Mouse (Mus musculus): ENCODE measurements around the gene Cdh4. TPM values are rescaled to one million over a fixed set of nuclear protein-coding genes. Genes with fewer than 3 reads are reported as not detected.

The Cdh4 gene
- polyA plus RNA-seq, 1 experiment, result not detected

- Histone ChIP-seq H3K4me1 (ENCODE audit: control insufficient read depth) (no peaks in the 10 kb centered on the region), H3K36me3 (ENCODE audit: control insufficient read depth) (no peaks in the 10 kb centered on the region), H3K27me3 (ENCODE audit: control insufficient read depth) (no peaks in the 10 kb centered on the region), H3K4me3 (replicated peaks) (no peak overlapping the region), H3K9me3 (ENCODE audit: control insufficient read depth, low read length) (no peaks in the 10 kb centered on the region)
- TF ChIP-seq TAL1 (IDR thresholded peaks at IDR 0.05; ENCODE audit: low read length) (no peak), GATA1 (IDR thresholded peaks at IDR 0.05; ENCODE audit: low read length) (no peak)
These were observed 353.2 kb downstream of the Cdh4 start for GRCm38 (mm10) chr2:179795452-179795851.

GRCm38 (mm10) chr2:179799906-179800532 lies 357.8 kb downstream of the Cdh4 start:
- no peaks in the 10 kb centered on the region for H3K4me1 ChIP-seq (ENCODE audit: control insufficient read depth)
- no peak for TF ChIP-seq GATA1 (IDR thresholded peaks at IDR 0.05; ENCODE audit: low read length)
- no peak for TF ChIP-seq TAL1 (IDR thresholded peaks at IDR 0.05; ENCODE audit: low read length)
- H3K27me3 ChIP-seq (ENCODE audit: control insufficient read depth), result no peaks in the 10 kb centered on the region
- H3K9me3 ChIP-seq (ENCODE audit: control insufficient read depth, low read length), result no peaks in the 10 kb centered on the region
- no peaks in the 10 kb centered on the region for H3K36me3 ChIP-seq (ENCODE audit: control insufficient read depth)
- H3K4me3 ChIP-seq (replicated peaks), result no peak overlapping the region

GRCm38 (mm10) chr2:179801042-179801441 lies 358.8 kb downstream of the Cdh4 start:
- H3K9me3 ChIP-seq (ENCODE audit: control insufficient read depth, low read length), result no peaks in the 10 kb centered on the region
- no peaks in the 10 kb centered on the region for H3K27me3 ChIP-seq (ENCODE audit: control insufficient read depth)

DNA sequence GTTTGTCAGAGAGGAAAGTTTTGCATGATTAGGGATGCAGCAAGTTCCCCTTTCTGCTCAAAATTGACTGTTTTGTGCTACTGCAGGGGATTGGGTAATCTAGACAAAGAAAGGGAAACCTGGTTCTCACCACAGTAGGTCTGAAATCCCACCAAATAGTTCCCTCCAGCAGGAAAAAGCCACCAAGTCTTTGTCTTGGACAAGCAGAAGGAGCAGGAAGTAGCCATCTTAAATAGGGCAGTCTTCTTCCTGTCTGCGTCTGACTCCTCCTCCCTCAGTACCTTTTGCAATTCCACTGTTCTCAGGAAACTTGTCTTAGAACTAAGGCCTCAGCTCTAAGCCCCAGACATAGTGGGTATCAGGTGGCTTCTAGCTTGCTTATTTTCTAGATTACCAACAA lies 360.2 kb downstream of the Cdh4 start:
- Histone ChIP-seq H3K9me3 (ENCODE audit: control insufficient read depth, low read length) (no peaks in the 10 kb centered on the region), H3K36me3 (ENCODE audit: control insufficient read depth) (no peaks in the 10 kb centered on the region), H3K27me3 (ENCODE audit: control insufficient read depth) (no peaks in the 10 kb centered on the region), H3K4me3 (replicated peaks) (no peak overlapping the region), H3K4me1 (ENCODE audit: control insufficient read depth) (no peaks in the 10 kb centered on the region)
- TF ChIP-seq GATA1 (IDR thresholded peaks at IDR 0.05; ENCODE audit: low read length), result no peak
- no peak for TF ChIP-seq TAL1 (IDR thresholded peaks at IDR 0.05; ENCODE audit: low read length)

More at GRCm38 (mm10) chr2:179801042-179801441, 358.8 kb downstream of the Cdh4 start:
- no peak for TF ChIP-seq TAL1 (IDR thresholded peaks at IDR 0.05; ENCODE audit: low read length)
- TF ChIP-seq GATA1 (IDR thresholded peaks at IDR 0.05; ENCODE audit: low read length), result no peak
- Histone ChIP-seq H3K4me1 (ENCODE audit: control insufficient read depth) (no peaks in the 10 kb centered on the region), H3K4me3 (replicated peaks) (no peak overlapping the region), H3K36me3 (ENCODE audit: control insufficient read depth) (no peaks in the 10 kb centered on the region)

DNA sequence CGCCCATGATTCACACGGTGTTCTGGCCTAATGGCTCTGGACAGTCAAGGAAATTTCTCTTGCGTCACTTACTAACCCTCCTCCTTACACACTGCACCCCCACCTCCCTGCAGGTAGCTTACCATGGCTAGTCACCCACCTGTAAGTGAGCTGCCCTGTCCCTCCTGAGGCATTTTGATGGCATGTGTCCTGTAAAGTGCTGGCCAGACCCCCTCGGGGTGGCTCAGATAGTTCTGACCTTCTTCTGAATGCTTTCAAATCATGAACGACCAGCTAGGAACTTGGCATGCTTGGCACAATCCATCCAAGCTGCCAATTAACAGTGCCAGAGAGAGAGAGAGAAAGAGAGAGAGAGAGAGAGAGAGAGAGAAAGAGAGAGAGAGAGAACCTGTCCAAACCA lies 368.9 kb downstream of the Cdh4 start:
- H3K9me3 ChIP-seq (ENCODE audit: control insufficient read depth, low read length), result no peaks in the 10 kb centered on the region
- no peak overlapping the region for H3K4me3 ChIP-seq (replicated peaks)
- no peaks in the 10 kb centered on the region for H3K36me3 ChIP-seq (ENCODE audit: control insufficient read depth)
- no peaks in the 10 kb centered on the region for H3K4me1 ChIP-seq (ENCODE audit: control insufficient read depth)
- TF ChIP-seq TAL1 (IDR thresholded peaks at IDR 0.05; ENCODE audit: low read length) (no peak), GATA1 (IDR thresholded peaks at IDR 0.05; ENCODE audit: low read length) (no peak)
- H3K27me3 ChIP-seq (ENCODE audit: control insufficient read depth), result no peaks in the 10 kb centered on the region

- no peaks in the 10 kb centered on the region for H3K4me1 ChIP-seq (ENCODE audit: control insufficient read depth)
- TF ChIP-seq TAL1 (IDR thresholded peaks at IDR 0.05; ENCODE audit: low read length) (no peak), GATA1 (IDR thresholded peaks at IDR 0.05; ENCODE audit: low read length) (no peak)
- H3K9me3 ChIP-seq (ENCODE audit: control insufficient read depth, low read length), result no peaks in the 10 kb centered on the region
- H3K4me3 ChIP-seq (replicated peaks), result no peak overlapping the region
- no peaks in the 10 kb centered on the region for H3K36me3 ChIP-seq (ENCODE audit: control insufficient read depth)
- no peaks in the 10 kb centered on the region for H3K27me3 ChIP-seq (ENCODE audit: control insufficient read depth)
These were observed 371.0 kb downstream of the Cdh4 start for GRCm38 (mm10) chr2:179813035-179813827.

DNA sequence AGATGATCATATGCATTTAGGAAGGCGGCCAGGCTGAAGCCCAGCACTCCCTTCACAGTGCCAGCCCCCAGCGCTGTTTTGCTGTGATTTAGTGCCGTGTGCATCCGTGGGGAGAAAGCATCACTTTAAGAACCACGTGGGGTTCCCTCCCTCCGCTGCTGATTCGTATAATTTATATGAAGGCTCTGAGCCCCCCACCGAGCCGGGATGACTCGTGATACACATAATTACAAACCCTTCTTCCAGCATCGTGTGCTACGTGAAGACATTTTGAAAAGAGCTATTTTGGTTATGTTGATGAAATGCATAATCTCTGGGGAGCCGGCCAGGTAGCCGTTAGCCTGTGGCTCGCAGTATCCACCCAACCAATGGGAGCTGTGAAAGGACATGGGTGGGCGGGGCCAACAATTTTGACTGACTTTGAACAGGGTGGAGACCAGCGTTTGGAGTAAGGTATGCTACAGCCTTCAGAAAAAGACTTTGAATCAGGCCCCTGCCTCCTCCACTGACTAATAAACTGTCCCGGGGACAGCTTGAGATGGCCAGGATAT lies 382.6 kb downstream of the Cdh4 start:
- Histone ChIP-seq H3K27me3 (ENCODE audit: control insufficient read depth) (no peaks in the 10 kb centered on the region), H3K4me1 (ENCODE audit: control insufficient read depth) (no peaks in the 10 kb centered on the region), H3K9me3 (ENCODE audit: control insufficient read depth, low read length) (no peaks in the 10 kb centered on the region), H3K36me3 (ENCODE audit: control insufficient read depth) (no peaks in the 10 kb centered on the region), H3K4me3 (replicated peaks) (no peak overlapping the region)
- no peak for TF ChIP-seq GATA1 (IDR thresholded peaks at IDR 0.05; ENCODE audit: low read length)
- no peak for TF ChIP-seq TAL1 (IDR thresholded peaks at IDR 0.05; ENCODE audit: low read length)

DNA sequence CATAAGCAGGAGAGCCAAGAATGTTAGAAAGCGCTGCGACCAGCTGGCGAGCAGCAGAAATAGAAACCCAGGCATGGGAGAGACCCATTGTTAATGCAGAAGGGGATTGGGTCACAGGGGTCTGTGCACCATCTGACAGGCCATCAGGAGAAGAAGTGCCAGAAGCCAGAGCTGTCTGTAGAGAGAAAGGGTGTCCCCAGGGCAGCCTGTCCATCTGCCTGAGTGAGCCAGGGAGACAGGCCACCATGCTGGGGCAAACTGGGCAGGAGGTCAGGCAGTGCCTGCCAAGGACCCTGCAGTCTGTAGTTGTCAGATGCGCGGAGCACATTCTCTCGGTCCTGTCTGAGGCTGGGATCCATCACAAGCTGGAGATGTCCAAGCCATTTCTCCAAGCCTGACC lies 386.7 kb downstream of the Cdh4 start:
- TF ChIP-seq GATA1 (IDR thresholded peaks at IDR 0.05; ENCODE audit: low read length) (no peak), TAL1 (IDR thresholded peaks at IDR 0.05; ENCODE audit: low read length) (no peak)
- Histone ChIP-seq H3K27me3 (ENCODE audit: control insufficient read depth) (no peaks in the 10 kb centered on the region), H3K9me3 (ENCODE audit: control insufficient read depth, low read length) (no peaks in the 10 kb centered on the region), H3K4me3 (replicated peaks) (no peak overlapping the region), H3K36me3 (ENCODE audit: control insufficient read depth) (no peaks in the 10 kb centered on the region), H3K4me1 (ENCODE audit: control insufficient read depth) (no peaks in the 10 kb centered on the region)

GRCm38 (mm10) chr2:179829972-179830371 lies 387.7 kb downstream of the Cdh4 start:
- H3K9me3 ChIP-seq (ENCODE audit: control insufficient read depth, low read length), result no peaks in the 10 kb centered on the region
- no peaks in the 10 kb centered on the region for H3K36me3 ChIP-seq (ENCODE audit: control insufficient read depth)
- no peak overlapping the region for H3K4me3 ChIP-seq (replicated peaks)
- no peaks in the 10 kb centered on the region for H3K4me1 ChIP-seq (ENCODE audit: control insufficient read depth)
- TF ChIP-seq GATA1 (IDR thresholded peaks at IDR 0.05; ENCODE audit: low read length) (no peak), TAL1 (IDR thresholded peaks at IDR 0.05; ENCODE audit: low read length) (no peak)
- no peaks in the 10 kb centered on the region for H3K27me3 ChIP-seq (ENCODE audit: control insufficient read depth)

All from erythroblast, embryonic 14.5 days (primary cell).